Mouse (Mus musculus) left cerebral cortex, adult 2 months (tissue): ENCODE measurements at regions not wholly inside any gene's neighbourhood (a gene's known extent, or its start where the extent isn't known, plus 50 kb on each side); places are given as distances from the start of the nearest gene placed in this dataset.

Source experiments
- DNase-seq, 2 experiments: peaks; one replicate each; pipeline ENCODE4 v3.0.0; 2021 to 2022; ENCODE audit warnings: low spot score in 2 of 2, mixed read lengths in 1 of 2; ENCODE audit errors: extremely low spot score in 1 of 2
- H3K27ac ChIP-seq: fragments of 200-600 bp; 2 replicates; pipeline ENCODE4 v1.8.1; 2022
- H3K4me3 ChIP-seq: fragments of 200-600 bp; 2 replicates; pipeline ENCODE4 v1.8.1; 2022
- CTCF ChIP-seq: fragments of 200-600 bp; IDR thresholded peaks from 2 replicates; pipeline ENCODE4 v1.8.1; 2022; ENCODE audit warnings: antibody characterized with exemption, mild to moderate bottlenecking, moderate library complexity
- intact Hi-C: fragments of 180-260 bp; cut with DNase I; formaldehyde crosslinking; loops from one replicate; pipeline ENCODE4 v1.15.1; 2025

DNA sequence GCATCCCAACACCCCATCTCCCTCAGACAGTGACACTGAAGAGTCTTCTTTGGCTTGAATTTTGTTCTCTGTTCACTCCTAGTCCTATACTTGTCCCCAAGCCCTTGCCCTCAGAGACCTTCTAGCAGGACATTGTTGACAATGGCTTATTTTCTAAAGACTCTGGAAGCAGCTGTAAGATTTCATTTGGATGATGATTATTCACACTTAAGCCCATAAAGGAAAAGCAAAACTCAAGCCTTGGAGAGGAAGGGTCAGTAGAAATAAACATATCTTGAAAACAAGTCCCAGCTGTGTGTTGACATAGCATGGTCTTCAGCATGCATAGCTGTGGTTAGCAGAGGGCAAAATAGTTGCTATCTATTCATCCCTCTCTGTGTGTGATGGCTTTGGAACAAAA, 59.9 kb upstream of the Cdh11 start:
- intact Hi-C loops: no loop called here
- DNase-seq: no peak
- no peak for TF ChIP-seq CTCF
- no peak overlapping the region for H3K27ac ChIP-seq
- no peak overlapping the region for H3K4me3 ChIP-seq

DNA sequence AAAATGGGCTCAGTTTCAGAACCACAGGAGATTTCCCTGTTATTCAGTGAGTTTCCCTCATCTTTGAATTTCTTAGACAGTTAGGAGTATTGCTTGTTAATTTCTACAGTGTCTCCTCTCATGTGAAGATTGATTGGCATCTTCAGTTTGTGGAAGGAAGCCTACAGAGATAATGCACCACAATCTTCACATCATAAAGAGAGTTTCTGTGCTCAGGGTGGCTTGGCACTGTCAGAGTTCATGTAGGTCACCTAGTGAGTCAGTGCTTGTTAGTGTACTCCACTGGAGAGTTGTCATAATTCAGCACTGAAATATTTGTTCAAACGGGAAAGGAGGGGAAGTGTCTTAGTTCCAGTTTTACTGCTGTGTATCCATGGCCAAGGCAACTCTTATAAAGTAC, 74.6 kb upstream of the Cdh11 start:
- intact Hi-C loops: no loop called here
- Histone ChIP-seq H3K27ac (no peak overlapping the region), H3K4me3 (no peak overlapping the region)
- TF ChIP-seq CTCF: no peak
- DNase-seq: no peak

DNA sequence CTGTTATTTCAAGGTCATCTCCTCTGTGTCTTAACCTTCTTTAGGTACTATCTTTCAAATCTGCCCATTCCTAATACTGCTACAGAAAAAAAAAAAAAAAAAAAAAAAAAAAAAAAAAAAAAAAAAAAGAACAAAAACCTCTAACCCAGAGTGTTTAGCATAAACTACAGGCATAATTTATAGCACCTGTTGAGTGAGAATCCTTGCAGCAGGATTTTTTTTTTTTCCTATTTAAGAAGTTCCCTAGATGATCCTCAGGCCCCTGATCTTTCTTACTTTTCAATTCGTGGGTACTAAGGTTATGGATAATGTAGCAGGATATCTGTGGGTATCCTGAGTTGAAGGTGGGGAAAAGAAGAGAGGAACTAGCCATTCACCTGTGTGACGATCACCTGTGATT, 114.1 kb upstream of the Cdh11 start:
- intact Hi-C loops: no loop called here
- Histone ChIP-seq H3K27ac (no peak overlapping the region), H3K4me3 (no peak overlapping the region)
- TF ChIP-seq CTCF: no peak
- DNase-seq: no peak

DNA sequence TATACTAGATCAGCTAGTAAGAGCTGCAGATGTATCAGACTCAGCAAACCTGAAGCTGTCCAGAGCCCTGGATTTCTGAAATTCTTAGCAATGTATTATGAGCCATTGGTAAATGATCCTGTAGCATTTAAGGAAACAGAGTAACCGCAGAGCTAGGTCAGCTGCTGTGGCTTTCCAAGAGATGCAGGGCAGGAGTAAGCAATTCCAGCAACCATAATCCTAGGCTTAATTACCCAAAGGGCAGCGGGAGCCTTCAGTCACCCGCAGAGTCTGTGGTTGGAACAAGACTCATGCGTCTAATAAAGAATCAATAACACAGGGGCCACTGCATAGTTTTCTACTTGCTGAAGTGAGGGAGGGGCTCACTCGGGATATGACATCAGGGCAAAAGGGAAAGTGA, 115.2 kb upstream of the Cdh11 start:
- intact Hi-C loops: no loop called here
- DNase-seq: no peak
- Histone ChIP-seq H3K27ac (no peak overlapping the region), H3K4me3 (no peak overlapping the region)
- TF ChIP-seq CTCF: no peak

DNA sequence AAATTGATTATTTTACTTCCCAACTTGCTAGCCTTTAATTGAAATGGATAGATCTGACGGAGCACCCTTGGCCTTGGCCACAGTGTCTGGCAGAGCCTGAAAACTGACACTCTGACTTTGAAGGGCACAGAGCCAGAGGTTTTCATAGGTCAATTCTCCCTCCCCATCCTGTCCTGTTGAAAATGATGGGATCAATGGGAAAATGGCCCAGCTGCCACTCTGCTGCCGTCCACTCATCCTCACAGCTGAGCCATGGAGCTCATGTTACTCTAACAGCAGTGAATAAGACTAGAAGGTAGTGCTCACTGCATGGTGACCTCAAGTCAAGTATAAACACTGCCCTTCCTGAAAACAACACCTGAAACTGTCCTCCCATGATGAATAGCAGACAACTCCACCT, 122.0 kb upstream of the Cdh11 start:
- no peak for DNase-seq
- intact Hi-C loops: no loop called here
- Histone ChIP-seq H3K4me3 (no peak overlapping the region), H3K27ac (no peak overlapping the region)
- no peak for TF ChIP-seq CTCF

DNA sequence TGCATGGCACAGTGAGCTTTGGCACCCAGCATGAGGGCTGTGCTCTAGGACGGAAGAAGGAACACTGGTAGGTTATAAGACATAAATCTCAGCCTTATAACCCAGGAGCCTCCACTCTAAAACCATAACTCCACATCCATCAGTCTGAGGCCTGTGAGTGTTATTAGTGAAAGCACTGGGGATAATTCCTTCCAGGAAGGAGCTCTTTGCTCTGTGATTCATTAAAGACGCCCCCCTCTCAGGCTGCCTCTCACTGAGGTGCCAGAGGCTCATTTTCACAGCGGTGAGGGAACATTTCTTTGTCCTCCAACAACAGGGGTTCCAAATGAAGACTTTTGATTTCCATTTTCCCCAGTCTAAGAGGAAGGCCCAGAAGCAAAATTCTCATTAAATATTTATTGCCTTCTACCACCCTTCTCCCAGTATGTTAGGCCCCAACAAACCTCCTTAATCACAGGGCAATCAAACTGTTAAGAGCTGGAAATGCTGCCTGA, 145.9 kb upstream of the Cdh11 start:
- Histone ChIP-seq H3K4me3 (no peak overlapping the region), H3K27ac (no peak overlapping the region)
- no peak for DNase-seq
- intact Hi-C loops: no loop called here
- no peak for TF ChIP-seq CTCF

DNA sequence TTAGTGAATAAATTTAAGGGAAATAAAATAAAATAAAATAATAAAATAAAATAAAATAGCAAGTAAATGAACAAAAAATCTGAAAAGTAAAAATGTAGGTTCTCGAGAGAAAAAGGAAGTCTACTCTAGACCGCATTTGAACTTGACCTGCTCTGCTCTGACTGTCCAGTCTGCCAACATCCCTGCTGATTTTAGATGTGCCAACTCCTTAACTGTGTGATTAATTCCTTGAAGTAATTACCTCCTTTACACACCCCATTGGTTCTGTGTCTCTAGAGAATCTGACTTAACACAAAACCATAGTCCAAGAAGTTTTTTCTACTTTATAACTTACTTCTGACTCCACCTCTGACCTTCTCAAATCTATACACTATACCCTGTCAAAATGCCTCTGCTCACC, 153.3 kb upstream of the Cdh11 start:
- TF ChIP-seq CTCF: no peak
- intact Hi-C loops: no loop called here
- no peak for DNase-seq
- Histone ChIP-seq H3K4me3 (no peak overlapping the region), H3K27ac (no peak overlapping the region)

DNA sequence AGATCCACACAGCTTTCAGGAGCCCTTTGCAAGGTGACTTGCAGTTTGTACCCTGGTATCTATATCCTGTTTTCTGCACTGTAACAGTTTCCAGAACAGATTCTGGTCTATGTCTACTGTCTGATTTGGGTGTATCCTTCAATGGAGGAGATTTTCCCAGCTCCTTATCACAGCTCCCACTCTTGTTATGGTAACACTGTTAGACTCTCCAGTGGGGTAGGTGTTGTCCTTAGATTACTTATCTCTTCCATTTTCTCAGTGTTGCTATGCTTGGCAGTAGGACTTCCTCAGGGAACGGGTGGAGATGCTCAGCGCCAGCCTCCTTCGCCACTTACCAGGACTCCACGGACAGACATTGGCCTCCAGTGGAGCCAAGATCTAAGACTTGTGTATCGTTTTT, 160.1 kb upstream of the Cdh11 start:
- no peak overlapping the region for H3K27ac ChIP-seq
- no peak for DNase-seq
- H3K4me3 ChIP-seq: no peak overlapping the region
- intact Hi-C loops: no loop called here
- no peak for TF ChIP-seq CTCF

DNA sequence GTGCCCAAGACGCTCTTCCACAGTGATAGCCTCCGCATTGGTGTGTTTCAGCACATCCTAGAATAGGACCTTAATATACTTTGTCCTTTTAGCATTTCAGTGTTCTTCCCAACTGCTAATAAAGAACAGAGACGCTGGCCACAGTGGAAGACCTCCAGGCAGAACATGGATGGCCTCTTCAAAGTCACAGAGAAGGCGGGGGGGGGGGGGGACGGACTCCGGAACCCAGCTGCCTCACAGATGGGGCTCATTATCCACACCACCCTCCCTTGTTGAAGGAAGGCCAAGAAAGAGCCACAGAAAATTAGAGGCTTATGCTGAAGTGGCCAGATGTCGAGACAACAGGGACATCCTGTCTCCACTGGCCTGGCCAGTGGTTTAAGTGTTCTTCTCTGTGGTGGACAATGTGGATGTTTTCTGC, 192.7 kb upstream of the Cdh11 start:
- intact Hi-C loops: no loop called here
- Histone ChIP-seq H3K27ac (no peak overlapping the region), H3K4me3 (no peak overlapping the region)
- TF ChIP-seq CTCF: no peak
- DNase-seq: no peak

DNA sequence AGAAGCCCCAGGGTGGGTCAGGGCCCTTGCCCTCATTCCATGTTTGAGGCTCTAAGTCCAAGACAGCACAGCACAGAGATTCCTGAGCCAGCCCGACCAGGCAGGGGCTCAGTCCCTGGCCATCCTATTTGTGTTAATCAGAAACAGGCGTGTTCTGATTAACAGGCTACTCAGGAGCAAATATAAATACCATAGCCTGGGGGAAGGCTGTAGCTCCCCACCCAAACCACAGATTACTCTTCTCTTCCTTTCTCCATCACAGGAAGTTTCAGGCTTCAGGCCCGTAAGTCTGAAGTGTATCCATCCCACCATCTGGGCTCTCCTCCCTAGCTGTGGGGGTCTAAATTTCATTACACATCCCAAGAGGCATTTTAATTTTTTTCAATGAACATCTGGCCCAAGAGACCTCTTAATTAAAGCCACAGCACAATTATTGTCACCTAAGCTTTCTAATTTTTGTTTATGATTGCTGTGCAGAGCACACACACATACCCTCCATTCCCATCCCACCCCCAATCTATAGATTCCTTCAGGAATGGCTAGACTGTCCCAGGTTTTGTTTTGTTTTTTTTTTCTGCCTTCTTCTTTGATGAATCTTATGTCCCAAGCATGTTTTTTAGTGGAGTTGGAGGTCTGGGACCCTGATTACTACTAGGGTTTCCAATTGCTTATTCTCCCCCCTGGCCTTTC, 197.9 kb upstream of the Cdh11 start:
- H3K27ac ChIP-seq: no peak overlapping the region
- no peak for DNase-seq
- H3K4me3 ChIP-seq: no peak overlapping the region
- TF ChIP-seq CTCF: no peak
- intact Hi-C loops: no loop called here

DNA sequence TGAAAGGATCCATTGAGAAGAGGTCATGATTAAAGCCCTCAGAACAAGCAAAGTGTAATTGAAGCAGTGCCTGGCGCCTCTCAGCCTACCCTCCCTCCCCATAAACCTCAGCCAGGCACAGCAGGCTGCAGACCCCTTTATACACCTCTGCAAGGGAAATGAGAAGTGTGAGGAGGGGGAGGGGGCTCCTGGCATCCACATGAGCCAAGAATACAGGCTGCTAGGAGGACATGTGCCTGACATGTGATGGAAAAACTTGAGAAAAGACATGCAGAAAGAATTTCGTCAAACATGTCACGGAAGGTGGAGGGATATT, 198.4 kb upstream of the Cdh11 start:
- no peak for TF ChIP-seq CTCF
- Histone ChIP-seq H3K4me3 (no peak overlapping the region), H3K27ac (no peak overlapping the region)
- DNase-seq: no peak
- intact Hi-C loops: no loop called here

DNA sequence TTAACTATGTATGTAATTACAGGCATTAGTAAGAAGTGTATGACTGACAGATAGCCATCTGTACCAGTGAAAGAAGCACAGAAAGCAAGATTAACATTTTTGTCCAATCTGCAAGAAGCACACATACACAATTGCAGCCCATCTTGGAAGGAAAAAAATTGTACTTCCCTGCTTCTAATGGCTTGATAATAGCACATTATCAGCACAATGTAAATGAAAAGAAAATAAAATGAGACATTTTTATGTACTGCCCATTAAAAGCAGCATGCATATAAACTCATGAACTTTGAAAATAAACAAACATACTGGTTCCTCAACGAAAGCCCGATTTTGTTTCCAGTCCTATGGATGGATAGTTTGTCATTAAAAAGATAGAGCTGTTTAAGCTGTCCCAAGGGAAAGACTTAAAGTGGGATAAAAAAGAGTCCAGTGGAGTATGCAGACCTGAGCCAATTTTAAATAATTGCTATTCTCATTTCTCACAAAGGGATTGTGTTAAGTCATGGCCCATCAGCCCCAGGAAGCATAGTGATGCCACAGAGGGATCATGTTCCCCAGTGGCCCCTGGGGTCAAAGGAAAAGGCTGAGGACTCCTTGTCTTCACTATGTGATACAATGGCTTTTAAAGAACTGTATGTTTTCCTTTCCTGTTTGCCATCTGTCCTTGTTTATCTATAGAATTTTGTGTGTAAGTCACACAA, 222.0 kb upstream of the Cdh11 start:
- DNase-seq: no peak
- Histone ChIP-seq H3K4me3 (no peak overlapping the region), H3K27ac (no peak overlapping the region)
- intact Hi-C loops: no loop called here
- no peak for TF ChIP-seq CTCF

DNA sequence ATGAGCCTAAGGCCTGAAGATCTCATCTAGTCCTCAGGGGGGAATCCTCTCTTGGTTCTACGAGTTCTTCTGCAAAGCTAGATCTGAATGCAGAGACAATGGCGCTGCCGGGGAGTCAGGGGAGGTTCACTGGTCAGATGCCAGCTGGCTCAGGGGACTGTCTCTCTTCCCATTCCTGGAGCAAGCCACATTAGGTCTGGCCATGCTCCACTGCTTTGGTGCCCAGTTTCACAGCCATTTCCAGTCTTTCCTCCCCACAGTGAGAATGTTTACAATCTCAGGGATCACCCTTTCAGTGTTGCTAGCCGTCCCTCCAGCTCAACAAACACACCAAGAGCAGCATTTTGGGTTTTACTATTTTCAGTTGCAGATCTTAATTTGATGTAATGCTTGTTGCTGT, 233.7 kb upstream of the Cdh11 start:
- no peak overlapping the region for H3K4me3 ChIP-seq

More for the DNA sequence above, 233.7 kb upstream of the Cdh11 start:
- DNase-seq: no peak
- TF ChIP-seq CTCF: no peak
- intact Hi-C loops: no loop called here
- H3K27ac ChIP-seq: no peak overlapping the region
